Mouse (Mus musculus) left cerebral cortex, postnatal 4 days (tissue): ENCODE results near the gene Gm38431. TPM values are rescaled to one million over a fixed set of nuclear protein-coding genes. Genes with fewer than 3 reads are reported as not detected.

Experiments used
- DNase-seq: peaks from one replicate; pipeline ENCODE4 v3.0.0-alpha.2; 2022
- intact Hi-C: fragments of 180-260 bp; cut with DNase I; formaldehyde crosslinking; loops from one replicate; pipeline ENCODE4 v1.15.1; 2025
- microRNA-seq: library from miRNA; unstranded; fragments of <30 nt; microRNA quantifications from one replicate; pipeline ENCODE4 v1.2.0, GENCODE M21; 2022
- total RNA-seq, 2 experiments: library from RNA; stranded (reverse); gene quantifications; 2 replicates each; pipeline ENCODE4 v1.2.3; 2021

The Gm38431 gene
- total RNA-seq, 2 experiments from 2014 or later, result 3.3 to 4.1 TPM

- intact Hi-C loops, result no loop called here
- DNase-seq, result no peak
These were observed 64.9 kb downstream of the Gm38431 start for GRCm38 (mm10) chr9:21026849-21027248.

DNA sequence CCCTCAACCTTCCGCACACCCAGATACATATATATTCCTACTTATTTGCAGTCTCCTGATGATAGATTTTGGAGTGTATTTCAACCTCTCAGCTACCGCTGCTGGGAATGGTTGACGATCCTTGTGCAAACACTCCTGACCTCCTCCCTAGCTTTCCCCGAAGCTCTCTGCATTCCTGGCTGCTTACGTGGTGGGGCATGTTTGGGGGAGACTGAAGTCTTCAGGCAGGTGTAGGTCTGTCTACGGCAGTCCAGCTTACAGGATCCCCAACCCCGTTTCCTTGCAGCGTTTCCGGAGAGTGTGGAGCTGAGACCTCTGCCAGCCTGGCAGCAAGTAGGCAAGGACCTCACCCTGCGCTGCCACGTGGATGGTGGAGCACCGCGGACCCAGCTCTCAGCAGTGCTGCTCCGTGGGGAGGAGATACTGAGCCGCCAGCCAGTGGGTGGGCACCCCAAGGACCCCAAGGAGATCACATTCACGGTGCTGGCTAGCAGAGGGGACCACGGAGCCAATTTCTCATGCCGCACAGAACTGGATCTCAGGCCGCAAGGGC, 66.5 kb downstream of the Gm38431 start:
- intact Hi-C loops, result no loop called here
- DNase-seq, result no peak

DNA sequence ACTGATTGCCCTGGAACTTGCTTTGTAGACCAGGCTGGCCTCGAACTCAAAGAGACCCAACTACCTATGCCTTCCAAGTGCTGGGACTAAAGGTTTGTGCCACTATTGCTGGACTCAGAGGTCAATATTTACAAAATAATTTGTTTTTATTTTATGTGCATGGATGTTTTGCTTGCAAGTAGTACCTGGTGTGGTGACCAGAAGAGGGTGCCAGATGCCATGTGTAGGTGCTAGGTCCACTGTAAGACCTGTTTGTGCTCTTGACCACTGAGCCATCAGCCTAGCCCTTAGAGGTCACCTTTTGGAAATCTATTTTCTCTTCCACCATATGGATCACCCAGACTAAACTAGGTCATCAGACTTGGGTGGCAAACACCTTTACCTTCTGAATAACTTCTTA, 69.1 kb downstream of the Gm38431 start:
- DNase-seq, result no peak
- intact Hi-C loops, result no loop called here

- no peak for DNase-seq
- intact Hi-C loops, result no loop called here
These were observed 69.5 kb downstream of the Gm38431 start for GRCm38 (mm10) chr9:21022288-21022687.

- intact Hi-C loops, result no loop called here
- DNase-seq, result no peak
These were observed 70.4 kb downstream of the Gm38431 start for GRCm38 (mm10) chr9:21021363-21021762.

GRCm38 (mm10) chr9:21018600-21018999, 73.2 kb downstream of the Gm38431 start:
- no peak for DNase-seq
- intact Hi-C loops, result no loop called here

Small RNA genes within 50 kb of the gene (microRNA-seq; reads per million reads assigned to microRNA genes)
- gene Mir1900, result not detected
- not detected for gene Mir7082

Other genes starting within 250 kb of the Gm38431 start
- 10 to 100 TPM; 33.3 to 42.2 TPM for gene A230050P20Rik, start 223.4 kb downstream of the Gm38431 start, total RNA-seq
- gene Angptl6, start 212.3 kb downstream of the Gm38431 start, total RNA-seq, result 10 to 100 TPM in 1 of 2 experiments, 1 to 10 TPM in 1; 9.9 to 10.9 TPM
- 10 to 100 TPM; 37.9 to 43.0 TPM for gene Ppan, start 203.8 kb downstream of the Gm38431 start, total RNA-seq
- gene Eif3g, start 193.4 kb downstream of the Gm38431 start, total RNA-seq, result 100 to 1,000 TPM; 144 to 147 TPM
- 10 to 100 TPM; 86.1 to 88.5 TPM for gene Dnmt1, start 132.1 kb downstream of the Gm38431 start, total RNA-seq
- gene S1pr2, start 115.2 kb downstream of the Gm38431 start, total RNA-seq, result 1 to 10 TPM; 4.5 to 5.5 TPM
- gene Mrpl4, start 89.3 kb downstream of the Gm38431 start, total RNA-seq, result 10 to 100 TPM; 45.2 to 49.3 TPM
- 1 to 10 TPM; 2.5 to 2.8 TPM for gene Icam1, start 76.0 kb downstream of the Gm38431 start, total RNA-seq
- gene Icam4, start 62.6 kb downstream of the Gm38431 start, total RNA-seq, result not detected
- gene Icam5, start 59.9 kb downstream of the Gm38431 start, total RNA-seq, result 10 to 100 TPM; 28.1 to 41.3 TPM
- not detected for gene Zglp1, start 24.9 kb downstream of the Gm38431 start, total RNA-seq
- gene Gm49373, start 18.9 kb downstream of the Gm38431 start, total RNA-seq, result 1 to 10 TPM; 1.9 TPM
- 10 to 100 TPM; 36.6 to 38.2 TPM for gene Fdx1l, start 18.4 kb downstream of the Gm38431 start, total RNA-seq
- 10 to 100 TPM; 36.8 to 37.9 TPM for gene Raver1, start within 50 bp of the Gm38431 start, total RNA-seq
- gene Tyk2, start 39.2 kb upstream of the Gm38431 start, total RNA-seq, result 10 to 100 TPM; 16.1 to 16.7 TPM
- 100 to 1,000 TPM; 125 TPM for gene Cdc37, start 58.0 kb upstream of the Gm38431 start, total RNA-seq
- gene Pde4a, start 73.7 kb upstream of the Gm38431 start, total RNA-seq, result 10 to 100 TPM; 44.4 to 47.3 TPM
- 10 to 100 TPM; 49.0 to 50.8 TPM for gene Keap1, start 147.4 kb upstream of the Gm38431 start, total RNA-seq
- gene S1pr5, start 156.4 kb upstream of the Gm38431 start, total RNA-seq, result 1 to 10 TPM; 2.5 to 2.8 TPM
- 10 to 100 TPM; 26.3 to 31.0 TPM for gene Atg4d, start 173.3 kb upstream of the Gm38431 start, total RNA-seq
- gene Kri1, start 196.0 kb upstream of the Gm38431 start, total RNA-seq, result 10 to 100 TPM; 46.7 to 49.2 TPM
- 10 to 100 TPM; 58.3 to 63.6 TPM for gene Cdkn2d, start 199.4 kb upstream of the Gm38431 start, total RNA-seq
- gene Ap1m2, start 220.3 kb upstream of the Gm38431 start, total RNA-seq, result 1 to 10 TPM; 1.3 to 3.7 TPM
- 10 to 100 TPM; 69.9 to 71.5 TPM for gene Slc44a2, start 228.7 kb upstream of the Gm38431 start, total RNA-seq